Mouse (Mus musculus): ENCODE results near the gene Alkbh2.

The Alkbh2 gene

DNA sequence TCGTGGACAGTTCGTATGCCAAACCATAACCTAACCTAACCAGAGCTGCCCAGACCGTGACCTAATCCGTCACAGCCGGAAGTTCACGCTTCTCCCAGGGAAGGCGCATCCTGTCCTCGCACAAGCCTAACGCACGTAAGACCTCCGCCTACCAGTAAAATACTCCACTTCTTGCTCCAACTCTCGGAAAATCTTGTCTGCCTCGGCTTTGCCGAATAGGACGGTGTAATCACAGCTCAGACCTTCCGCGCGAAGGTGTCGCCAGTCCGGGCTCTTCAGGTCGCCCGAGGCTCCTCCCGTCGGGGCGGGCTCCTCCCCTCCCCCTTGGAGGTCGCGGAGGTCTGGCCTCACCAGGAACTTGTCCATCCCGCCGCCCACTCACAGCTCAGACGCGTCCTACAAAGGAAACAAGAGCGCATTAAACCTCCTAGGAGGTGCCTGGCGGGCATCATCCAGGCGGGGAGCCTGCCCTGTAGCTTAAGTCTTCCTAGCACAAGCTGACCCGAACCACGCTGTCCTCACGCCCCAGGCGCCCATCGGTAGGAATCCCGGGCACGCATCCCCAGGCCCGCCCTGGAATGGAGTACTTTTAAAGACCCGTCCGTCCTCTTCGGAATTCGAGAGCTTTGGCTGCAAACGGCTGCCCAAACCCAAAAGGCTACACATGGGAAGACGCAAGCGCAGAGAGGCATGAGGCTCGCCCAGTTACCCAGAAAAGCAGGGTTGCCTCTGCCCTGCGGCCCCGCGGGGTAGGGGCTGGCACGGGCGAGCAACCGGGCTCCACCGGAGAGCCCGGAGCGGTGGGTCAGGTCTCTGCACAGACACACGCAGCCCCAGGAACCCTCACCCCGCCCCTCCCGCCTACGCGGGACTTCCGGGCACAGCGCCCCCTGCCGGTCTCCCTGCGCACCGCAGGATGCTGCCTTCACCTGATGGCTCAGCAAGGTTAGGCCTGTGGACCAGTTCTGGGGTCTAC lies at the start of gene Alkbh2:
Gene Alkbh2 (minus strand): TSS at position 845 of the 976 bp plus-strand sequence.
- DNase-seq (ENCODE audit: low spot score) = peak; percentile 80

DNA sequence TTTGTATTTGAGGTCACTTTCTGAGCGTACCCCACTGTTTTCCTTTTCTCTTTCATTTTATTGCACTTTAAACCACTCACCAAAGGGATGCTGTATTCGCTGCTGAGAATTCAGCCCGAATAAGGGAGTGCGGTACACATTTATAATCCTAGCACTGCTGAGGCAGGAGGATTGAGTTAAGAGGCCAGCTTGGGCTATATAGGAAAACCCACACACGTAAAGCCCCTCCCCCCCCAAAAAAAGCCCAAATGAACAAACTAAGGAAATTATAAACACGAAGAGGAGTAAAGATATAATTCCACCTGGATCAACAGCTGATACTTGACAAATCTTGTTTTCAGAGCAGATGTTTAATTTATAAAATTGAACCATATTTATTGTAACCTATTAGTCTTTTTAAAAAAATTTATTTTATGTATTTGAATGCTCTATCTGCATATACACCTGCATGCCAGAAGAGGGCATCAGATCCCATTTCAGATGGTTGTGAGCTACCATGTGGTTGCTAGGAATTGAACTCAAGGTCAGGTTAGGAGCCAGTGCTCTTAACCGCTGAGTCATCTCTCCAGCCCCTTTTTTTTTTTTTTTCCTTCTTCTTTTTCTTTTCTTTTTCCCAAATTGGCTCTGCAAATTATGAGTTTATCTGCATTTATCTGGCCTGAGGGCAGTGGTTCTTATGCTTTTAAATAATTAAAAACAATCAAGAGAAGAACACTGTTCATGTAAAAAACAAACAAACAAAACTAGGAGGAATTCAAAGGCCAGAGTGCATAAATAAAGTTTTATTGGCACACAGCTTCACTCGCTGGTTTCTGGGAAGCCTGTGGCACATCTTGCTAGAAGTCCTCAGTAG lies 48.8 kb upstream of the Alkbh2 start:
- no peak for DNase-seq (ENCODE audit: low spot score)

- peak; percentile 97 for DNase-seq (ENCODE audit: low spot score)
These were observed 47.7 kb upstream of the Alkbh2 start for GRCm38 (mm10) chr5:114175596-114176171.

DNA sequence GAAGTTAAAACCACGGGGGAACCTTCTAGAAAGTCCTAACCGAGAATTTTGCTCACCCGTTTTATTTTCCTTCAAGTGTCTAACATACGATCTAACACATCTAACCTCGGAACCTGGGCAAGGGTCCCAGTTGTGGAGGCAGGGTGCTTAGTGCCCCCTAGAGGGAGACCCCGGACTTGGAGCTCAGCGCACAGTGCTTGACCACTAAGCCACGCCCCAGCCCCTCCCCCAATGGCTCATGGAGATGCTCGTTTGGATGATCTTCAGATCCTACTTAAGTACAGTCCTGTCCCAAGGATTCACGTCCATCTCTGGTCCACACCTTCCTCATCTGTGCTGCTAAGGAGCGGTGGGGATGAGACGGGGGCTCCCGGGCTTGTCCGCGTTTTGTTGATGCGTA lies 46.6 kb upstream of the Alkbh2 start:
- DNase-seq (ENCODE audit: low spot score) = peak; percentile 44

DNA sequence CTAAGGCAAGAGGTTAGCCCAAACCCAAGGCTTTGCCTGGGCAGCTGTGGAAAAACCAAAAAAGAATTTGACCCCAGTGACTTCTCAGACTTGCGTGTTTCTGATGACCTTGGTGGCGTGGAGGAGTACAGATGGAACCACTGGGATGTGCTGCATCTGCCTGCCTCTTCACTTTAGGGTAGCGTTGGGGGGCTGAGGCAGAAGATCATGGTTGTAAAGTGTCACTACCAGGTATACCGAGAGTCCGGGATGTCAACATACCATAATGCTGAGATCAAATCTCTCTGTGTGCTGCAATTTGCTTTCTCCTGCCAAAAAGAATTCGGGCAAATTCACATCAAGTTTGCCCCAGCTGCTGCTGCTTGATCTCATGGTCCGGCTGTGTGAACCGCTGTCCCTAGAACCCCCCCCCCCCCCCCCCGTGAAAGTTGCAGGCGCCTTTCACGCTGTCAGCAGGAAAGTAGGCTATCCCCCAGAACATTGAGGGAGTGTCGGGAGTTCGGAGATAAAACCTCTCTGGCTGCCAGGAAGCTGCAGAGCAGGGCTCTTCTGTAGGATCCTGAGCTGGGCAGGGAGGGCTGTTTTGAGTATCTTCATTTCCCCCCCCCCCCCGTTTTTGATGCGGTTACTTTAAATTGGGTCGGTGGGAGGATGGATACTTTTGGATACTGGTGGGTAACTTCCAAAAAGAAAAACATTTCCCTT lies 46.0 kb upstream of the Alkbh2 start:
- DNase-seq (ENCODE audit: low spot score) = no peak

GRCm38 (mm10) chr5:114173458-114173857 lies 45.4 kb upstream of the Alkbh2 start:
- no peak for DNase-seq (ENCODE audit: low spot score)

GRCm38 (mm10) chr5:114172936-114173335 lies 44.9 kb upstream of the Alkbh2 start:
- DNase-seq (ENCODE audit: low spot score) = no peak

GRCm38 (mm10) chr5:114170345-114170744 lies 42.3 kb upstream of the Alkbh2 start:
- no peak for DNase-seq (ENCODE audit: low spot score)

DNA sequence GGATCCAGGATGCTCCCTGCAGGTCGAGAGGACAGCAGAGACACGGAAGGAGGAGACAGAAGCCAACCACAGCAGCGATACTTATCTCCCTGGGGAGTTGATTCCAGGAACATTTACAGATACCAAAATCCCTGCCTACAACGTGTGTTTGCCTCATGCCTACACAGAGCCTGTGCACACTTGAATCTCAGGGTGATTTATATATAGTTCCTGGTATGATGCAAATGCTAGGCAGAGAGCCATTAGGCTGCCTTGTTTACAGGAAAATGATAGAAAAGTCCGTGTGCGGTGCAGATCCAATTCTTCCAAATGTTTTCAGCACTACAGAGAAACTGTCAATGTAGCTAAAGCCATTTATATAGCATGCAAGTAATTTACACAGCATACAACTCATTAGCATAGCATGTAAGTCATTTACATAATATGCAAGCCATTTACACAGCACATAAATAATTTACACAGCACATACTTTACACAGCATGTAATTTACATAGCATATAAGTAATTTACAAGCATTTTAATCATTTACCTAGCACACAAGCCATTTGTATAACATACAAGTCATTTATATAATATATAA lies 35.2 kb upstream of the Alkbh2 start:
- DNase-seq (ENCODE audit: low spot score) = no peak

DNA sequence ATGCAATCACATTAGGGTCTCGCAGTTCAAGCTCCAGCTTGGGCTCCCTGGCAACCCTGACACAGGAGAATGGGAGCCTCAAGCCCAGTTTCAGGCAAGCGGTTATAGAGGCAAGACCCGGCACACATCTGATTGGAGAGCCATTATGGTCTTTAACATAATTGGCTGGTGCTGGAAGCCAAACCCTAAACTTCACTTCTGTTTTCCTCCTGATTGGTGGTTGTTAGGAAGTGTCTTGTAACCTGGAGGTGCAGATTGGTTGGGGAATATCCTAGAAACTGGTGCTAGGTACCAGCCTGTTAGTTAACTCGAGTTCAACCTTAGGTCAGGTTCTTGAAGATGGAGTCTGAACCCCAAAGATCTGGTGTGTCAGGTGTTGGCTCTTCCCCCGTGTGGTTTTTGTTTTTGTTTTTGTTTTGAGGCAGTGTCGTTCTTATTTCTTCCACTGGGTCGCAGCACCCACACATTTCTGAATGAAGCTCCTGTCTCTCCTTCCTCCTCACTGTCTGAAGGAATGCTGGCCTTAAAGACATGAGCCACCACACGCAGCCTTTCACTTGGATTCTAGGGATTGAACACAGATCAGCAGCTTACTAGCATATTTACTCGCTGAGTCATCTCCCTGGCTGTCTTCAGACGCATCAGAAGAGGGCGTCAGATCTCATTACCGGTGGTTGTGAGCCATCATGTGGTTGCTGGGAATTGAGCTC lies 34.2 kb upstream of the Alkbh2 start:
- DNase-seq (ENCODE audit: low spot score) = no peak

GRCm38 (mm10) chr5:114161424-114161823 lies 33.4 kb upstream of the Alkbh2 start:
- DNase-seq (ENCODE audit: low spot score) = no peak

GRCm38 (mm10) chr5:114157236-114157635 lies 29.2 kb upstream of the Alkbh2 start:
- no peak for DNase-seq (ENCODE audit: low spot score)

GRCm38 (mm10) chr5:114155168-114155933 lies 27.3 kb upstream of the Alkbh2 start:
- no peak for DNase-seq (ENCODE audit: low spot score)

DNA sequence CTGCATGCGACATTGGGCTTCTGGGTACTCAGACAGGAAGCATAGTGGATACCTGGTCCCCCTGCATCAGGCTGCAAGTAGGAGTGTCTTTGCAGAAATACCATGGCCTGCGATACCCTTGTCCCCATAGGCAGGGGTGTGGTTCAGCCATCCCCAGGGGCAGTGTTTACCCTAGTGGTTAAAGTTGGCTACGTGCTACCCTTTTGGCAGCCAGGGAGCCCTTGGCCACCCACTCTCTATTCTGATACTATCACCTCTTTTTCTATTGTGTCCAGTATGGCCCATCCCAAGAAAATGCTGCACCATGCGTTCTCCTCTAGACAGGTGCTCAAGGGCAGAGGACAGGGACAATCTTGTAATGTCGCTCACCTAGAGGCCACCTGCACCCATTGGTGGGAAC lies 26.7 kb upstream of the Alkbh2 start:
- no peak for DNase-seq (ENCODE audit: low spot score)

- DNase-seq (ENCODE audit: low spot score) = no peak
These were observed 25.5 kb upstream of the Alkbh2 start for GRCm38 (mm10) chr5:114153490-114153889.

DNA sequence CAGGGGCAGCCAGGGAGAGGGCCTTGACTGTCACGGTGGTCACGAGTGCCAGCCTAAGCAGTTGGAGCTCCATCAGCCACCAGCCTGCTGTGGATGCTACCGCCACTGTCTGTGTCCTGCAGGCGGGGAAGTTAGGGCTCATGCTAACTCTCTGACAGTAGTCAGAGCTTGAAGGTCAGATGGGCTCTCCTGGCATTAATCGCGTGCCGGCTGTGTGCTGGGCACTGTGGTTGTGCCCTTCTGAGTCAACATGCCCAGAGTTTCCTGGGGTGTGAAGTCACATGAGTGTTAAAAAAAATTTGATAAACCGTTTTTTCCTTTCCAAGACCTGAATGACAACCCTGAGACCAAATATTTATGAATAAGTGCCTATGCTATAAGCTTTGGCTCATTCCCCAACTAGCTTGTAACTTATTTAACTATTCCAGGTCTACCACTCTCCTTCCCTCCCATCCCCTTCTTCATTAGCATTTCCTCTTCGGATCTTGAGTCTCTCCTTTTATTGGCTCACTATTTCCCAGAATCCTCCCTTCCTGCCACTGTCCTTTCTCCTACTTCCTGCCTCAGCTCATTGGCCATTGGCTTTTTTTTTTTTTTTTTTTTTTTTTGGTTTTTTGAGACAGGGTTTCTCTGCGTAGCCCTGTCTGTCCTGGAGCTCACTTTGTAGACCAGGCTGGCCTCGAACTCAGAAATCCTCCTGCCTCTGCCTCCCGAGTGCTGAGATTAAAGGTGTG lies 24.5 kb upstream of the Alkbh2 start:
- no peak for DNase-seq (ENCODE audit: low spot score)

GRCm38 (mm10) chr5:114147043-114147972 lies 19.3 kb upstream of the Alkbh2 start:
- DNase-seq (ENCODE audit: low spot score) = no peak
